Mouse (Mus musculus): Measurements from ENCODE around the gene Plpp1. TPM values are rescaled to one million over a fixed set of nuclear protein-coding genes. Genes with fewer than 3 reads are reported as not detected.

Plpp1 gene
- total RNA-seq, 2 experiments from 2014 or later = 1.6 to 2.7 TPM

DNA sequence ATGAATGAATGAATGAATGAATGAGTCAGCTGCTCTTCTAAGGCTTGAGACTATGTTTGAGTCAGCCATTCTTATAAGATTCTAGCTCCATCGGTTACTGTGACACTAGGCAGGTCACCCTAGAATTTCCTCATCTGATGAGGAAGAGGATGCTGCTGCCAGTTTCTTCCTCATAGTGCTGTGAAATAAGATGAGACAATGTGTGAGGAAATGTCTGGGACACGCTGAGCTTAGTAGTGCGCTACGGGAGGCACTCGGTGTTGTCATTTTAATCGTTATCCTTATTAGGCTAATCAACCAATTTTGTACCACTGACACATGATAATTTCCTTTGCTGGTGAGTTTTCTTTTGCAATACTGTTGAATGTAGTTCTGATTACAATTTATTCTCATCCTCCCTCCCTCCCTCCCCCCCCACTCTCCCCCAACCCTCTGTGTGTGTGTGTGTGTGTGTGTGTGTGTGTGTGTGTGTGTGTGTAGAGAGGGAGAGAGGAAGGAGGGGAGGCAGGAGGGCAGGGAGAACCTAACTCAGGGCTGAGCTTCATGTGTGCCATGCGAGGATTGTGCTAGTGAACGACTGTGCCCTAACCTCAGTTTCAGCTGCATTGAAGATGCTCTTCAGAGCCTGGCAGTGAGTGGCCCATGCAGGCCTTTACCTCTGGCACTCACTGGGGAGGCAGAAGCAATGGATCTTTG is 11.3 kb downstream of the Plpp1 start:
- ATAC-seq (replicated peaks; ENCODE audit: poor library complexity) = no peak

- ATAC-seq (replicated peaks; ENCODE audit: poor library complexity) = peak; percentile 89
These were observed 15.4 kb downstream of the Plpp1 start for GRCm38 (mm10) chr13:112815996-112816395.

DNA sequence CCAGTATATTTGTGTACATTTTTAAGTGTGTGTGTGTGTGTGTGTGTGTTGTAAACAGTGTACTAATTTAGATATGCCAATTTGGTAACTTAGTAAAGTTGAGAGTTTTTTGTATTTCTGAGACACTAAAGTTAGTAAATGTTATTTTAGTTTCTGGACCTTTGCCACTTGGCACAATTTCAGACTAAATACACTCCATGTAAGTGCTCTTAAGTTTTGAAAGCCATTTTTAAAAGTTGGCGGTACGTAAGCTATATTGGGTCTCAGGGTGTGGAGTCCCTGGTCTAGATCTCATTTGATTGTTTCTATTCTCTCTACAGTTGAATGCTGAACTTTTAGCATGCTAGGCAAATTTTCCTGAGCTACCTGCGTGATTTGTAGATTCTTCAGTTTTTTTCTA is 17.5 kb downstream of the Plpp1 start:
- ATAC-seq (replicated peaks; ENCODE audit: poor library complexity) = no peak

GRCm38 (mm10) chr13:112822413-112822812 is 21.8 kb downstream of the Plpp1 start:
- no peak for ATAC-seq (replicated peaks; ENCODE audit: poor library complexity)

DNA sequence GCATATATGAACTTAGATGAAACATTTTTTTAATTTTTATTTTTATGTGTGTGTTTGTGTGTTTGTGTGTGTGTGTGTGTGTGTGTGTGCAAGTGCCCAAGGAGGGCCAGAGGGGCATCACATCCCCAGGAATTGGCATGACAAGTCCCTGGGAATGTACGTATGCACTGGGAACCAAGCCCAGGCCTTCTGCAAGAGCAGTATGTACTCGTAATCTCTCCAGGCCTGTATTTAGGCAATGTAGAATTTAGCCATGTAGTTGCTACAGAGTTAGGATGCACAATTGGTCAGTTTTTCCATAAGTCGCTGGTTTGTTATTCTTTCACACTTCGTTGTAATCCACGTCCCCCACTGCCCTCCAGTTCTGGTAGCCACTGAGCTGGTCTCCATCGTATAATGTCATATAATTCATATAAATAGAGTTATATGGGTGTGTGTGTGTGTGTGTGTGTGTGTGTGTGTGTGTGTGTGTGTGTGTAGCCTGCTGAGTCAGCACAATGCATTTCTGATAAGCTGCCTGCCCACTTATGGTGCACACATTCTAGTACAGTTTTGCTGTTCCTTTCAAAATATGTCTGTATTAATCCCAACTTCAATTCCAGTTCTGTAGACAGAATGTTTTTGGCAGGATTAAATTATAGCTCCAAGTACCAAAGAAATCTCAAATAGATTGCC is 22.8 kb downstream of the Plpp1 start:
- ATAC-seq (replicated peaks; ENCODE audit: poor library complexity) = no peak

DNA sequence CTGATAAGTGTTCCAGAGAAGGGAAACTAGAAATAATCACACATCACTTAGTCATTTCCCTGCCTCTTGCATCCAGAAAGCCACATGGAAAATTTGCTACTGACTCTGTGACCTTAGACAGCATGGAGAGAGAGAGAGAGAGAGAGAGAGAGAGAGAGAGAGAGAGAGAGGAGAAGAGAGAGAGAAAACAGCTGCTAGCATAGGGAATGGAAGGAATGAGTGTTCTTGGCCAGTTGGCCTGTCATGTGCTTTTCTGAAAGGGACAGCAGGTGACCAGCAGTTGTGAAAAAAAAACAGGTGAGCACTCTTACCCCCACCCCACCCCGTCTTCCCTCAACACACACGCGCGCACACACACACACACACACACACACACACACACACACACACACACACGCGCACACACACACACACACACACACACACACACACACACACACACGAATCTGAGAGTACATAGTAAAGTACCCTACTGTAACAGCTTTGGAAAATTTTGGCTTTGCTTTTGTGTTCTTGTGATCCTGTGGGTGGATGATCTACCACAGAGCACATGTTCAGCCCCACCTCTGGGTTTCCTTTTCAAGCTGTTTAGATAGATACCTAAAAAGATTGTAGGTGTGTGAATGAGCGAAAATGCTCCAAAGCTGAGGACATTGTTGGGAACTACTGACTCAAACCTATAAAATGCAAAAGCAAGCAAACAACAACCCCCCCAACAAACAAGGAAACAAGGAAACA is 23.5 kb downstream of the Plpp1 start:
- peak; percentile 50 for ATAC-seq (replicated peaks; ENCODE audit: poor library complexity)

DNA sequence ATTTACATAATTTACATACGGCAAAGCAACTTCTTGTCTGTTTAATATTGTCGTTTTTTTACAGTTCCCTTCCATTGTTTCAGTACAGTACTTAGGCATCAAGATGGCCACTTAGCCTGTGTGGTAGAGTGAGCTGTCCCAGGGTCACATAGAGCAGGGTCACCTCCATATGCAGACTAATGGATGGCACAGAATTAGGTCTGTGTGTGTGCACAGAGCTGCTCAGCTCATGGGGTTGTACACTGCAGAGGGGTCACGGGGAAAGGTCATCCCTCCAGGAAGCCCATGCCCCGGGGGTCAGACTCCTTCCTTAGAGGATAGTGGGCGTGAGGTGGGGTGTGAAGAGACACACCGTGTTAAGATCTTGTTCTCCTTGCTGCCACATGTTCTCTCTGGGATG is 24.9 kb downstream of the Plpp1 start:
- ATAC-seq (replicated peaks; ENCODE audit: poor library complexity) = no peak

DNA sequence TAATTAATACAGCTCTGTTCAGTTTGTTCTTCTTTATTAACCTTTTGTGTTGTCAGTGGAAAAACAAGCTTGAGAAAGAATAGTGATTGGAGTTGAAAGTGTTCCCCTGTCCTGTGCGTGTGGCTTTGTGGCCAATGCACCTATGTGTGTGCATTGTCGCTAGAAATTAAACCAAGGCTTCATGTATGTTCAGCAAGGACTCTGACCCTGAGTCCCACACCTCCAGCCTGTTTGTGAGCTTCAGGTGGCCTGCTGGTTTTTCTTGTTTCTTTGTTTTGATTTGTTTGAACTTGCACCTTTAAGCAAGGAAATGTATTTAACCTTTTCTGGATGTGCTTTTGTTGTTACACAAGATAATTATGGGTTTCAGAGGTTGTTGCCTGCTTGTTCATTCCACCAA is 29.0 kb downstream of the Plpp1 start:
- ATAC-seq (replicated peaks; ENCODE audit: poor library complexity) = no peak

GRCm38 (mm10) chr13:112832589-112832988 is 32.0 kb downstream of the Plpp1 start:
- peak; percentile 47 for ATAC-seq (replicated peaks; ENCODE audit: poor library complexity)

GRCm38 (mm10) chr13:112833253-112833894 is 32.8 kb downstream of the Plpp1 start:
- peak; percentile 56 for ATAC-seq (replicated peaks; ENCODE audit: poor library complexity)

DNA sequence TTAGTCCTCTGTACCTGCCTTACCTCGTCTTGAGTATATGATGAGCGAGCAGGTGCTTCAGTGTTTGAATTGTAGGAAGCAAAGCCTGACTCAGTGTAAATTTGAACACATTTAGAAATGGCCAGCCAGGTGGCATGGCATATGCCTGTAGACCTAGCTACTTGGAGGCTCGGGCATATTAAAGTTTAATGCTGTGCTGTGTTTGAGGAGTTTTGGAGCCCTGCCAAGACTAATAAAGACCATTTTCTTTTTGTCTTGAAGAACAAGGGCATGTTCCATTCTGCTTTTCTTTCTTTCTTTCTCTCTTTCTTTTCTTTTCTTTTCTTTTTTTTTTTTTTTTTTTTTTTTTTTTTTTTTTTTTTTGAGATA is 33.3 kb downstream of the Plpp1 start:
- no peak for ATAC-seq (replicated peaks; ENCODE audit: poor library complexity)

DNA sequence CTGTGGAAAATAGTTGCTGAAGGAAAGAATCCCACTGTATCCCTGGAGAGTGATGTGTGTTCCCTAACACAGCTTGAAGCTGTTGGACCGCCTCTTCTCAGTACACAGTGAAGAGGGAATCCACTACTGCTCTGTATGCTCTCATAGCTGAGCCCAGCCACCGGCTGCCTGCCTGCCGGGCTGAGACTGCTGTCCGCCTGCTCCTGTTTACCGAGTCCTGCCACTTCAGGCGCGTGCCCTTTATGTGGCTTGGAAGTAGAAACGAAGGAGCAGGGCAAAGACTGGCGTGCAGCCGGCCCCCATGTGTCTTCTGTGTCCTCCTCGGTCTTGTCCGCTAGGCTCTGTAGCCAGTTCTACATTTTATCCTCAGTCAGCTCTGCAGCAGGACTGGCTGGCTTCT is 34.5 kb downstream of the Plpp1 start:
- ATAC-seq (replicated peaks; ENCODE audit: poor library complexity) = no peak

DNA sequence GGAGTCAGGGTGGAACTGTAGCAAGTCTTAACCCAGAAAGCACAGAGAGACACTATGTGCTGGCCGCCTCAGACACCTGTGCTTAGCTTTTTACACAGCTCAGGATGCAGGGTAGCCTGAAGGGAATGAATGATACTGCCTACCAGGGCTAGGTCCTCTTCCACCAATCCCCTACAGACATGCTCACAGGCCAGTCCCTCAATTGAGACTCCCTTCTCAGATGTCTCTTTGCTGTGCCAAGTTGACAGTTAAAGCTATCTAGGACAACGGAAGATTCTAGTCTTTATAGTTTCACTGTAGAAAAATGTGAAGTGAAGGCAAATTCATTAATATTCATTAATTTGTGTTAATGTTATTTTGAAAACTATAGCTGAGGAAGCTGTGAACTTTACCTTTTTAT is 36.4 kb downstream of the Plpp1 start:
- no peak for ATAC-seq (replicated peaks; ENCODE audit: poor library complexity)

DNA sequence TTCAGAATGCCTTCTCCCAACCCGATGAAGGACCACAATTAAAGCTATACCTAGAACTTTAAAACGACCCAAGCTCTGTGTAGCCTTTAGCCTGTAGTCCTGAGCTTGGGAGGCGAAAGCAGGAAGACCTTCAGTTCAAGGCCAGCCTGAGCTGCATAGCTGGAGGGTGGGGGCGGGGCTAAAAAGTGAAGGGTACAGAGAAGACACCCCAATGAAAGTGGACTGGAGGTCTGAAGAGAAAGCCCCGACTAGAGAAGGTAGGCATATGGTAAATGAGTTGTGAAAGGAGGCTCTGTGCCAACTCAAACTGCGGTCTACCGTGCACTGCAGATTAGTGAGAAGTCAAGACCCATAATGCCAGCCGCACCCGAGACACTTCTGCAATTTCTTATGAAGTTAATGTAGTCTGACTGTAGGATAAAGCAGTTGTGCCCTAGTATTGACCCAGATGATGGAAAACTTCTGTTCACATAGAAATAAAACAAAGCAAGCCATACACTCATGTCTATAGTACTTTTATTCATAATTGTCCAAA is 37.1 kb downstream of the Plpp1 start:
- ATAC-seq (replicated peaks; ENCODE audit: poor library complexity) = peak; percentile 55

DNA sequence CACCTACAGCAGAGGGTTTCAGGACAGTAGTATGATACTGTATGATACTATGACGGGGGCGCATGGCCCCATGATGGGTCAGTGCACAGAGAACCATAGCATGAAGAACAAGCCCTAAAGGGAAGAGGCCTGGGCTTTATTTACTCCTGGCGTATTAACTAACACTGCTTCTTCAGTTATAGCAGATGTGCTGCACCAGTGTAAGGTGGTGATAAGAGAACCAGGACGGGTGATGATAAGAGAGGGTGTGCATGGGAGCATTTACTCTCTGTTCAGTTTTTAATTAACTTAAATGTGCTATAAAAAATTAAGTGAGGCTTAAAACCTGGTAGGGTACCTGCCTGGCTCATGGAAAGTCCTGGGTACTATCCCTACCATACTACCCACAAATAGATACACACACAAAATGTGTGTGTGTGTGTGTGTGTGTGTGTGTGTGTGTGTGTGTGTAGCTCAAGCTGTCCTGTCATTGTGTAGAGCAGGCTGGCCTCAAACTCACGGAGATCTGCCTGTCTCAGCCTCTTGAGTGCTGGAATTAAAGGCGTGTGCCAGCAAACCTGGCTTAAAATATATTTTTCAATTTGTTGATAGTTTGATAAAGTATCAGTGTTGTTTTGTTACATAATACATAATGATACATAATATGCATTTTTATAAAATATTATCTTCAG is 38.1 kb downstream of the Plpp1 start:
- ATAC-seq (replicated peaks; ENCODE audit: poor library complexity) = peak; percentile 92

- no peak for ATAC-seq (replicated peaks; ENCODE audit: poor library complexity)
These were observed 39.9 kb downstream of the Plpp1 start for GRCm38 (mm10) chr13:112840241-112841087.

- 0 out of 2 replicates have a peak, but pooled peaks have one; percentile 17 for ATAC-seq (replicated peaks; ENCODE audit: poor library complexity)
These were observed 45.3 kb downstream of the Plpp1 start for GRCm38 (mm10) chr13:112845931-112846330.

DNA sequence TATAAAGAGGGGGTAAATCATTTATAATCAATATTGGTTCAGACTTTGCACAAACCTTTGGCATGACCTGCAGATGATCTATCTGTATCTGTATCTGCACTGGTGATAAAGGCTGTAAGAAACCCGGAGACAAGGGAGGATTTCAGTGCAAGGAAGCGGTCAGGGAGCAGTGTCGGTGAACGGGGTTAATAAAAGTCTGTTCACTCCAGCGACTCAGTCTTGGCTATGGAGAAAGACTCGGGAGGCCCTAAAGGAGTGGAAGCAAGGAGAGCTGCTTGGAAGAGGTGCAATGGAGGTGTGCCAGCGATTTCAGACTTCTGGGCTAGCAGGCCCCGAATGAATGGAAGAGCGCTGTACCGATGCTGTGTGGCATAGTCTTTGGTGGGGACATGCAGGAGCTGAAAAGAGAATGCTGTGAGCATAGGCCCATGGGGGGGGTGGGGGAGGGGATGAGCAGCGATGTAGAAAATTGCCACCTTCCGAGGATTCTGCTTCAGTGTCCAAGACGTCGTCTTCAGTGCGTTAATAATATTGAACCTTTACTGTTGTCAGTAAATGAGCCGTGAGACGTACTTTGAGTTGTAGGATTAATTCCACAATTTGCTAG is 53.2 kb downstream of the Plpp1 start:
- ATAC-seq (replicated peaks; ENCODE audit: poor library complexity) = no peak

DNA sequence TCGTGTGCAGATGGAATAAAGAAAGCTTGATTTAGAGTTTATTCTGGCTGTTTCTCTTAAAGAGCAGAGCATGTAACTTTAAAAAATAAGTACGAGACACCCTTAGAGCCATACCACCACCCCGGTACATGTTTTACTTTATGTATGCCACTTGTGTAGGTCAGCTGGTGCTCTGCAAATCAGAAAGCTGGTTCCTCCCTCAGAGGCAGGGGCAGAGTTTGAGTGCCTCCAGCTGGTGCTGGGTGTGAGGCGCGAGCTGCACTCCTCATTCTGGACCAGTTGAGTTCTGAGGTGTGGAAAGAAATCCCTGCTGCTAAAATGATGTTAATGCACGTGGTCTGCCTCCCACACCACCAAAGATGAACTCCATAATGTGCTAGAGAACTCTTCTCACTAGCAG is 53.8 kb downstream of the Plpp1 start:
- peak; percentile 37; the same call in 1 of the 2 replicates for ATAC-seq (replicated peaks; ENCODE audit: poor library complexity)

All from megakaryocyte progenitor cell, adult 5-6 weeks (primary cell).